Mouse (Mus musculus): ENCODE measurements around the gene Ppp1r2.

Gene Ppp1r2

DNA sequence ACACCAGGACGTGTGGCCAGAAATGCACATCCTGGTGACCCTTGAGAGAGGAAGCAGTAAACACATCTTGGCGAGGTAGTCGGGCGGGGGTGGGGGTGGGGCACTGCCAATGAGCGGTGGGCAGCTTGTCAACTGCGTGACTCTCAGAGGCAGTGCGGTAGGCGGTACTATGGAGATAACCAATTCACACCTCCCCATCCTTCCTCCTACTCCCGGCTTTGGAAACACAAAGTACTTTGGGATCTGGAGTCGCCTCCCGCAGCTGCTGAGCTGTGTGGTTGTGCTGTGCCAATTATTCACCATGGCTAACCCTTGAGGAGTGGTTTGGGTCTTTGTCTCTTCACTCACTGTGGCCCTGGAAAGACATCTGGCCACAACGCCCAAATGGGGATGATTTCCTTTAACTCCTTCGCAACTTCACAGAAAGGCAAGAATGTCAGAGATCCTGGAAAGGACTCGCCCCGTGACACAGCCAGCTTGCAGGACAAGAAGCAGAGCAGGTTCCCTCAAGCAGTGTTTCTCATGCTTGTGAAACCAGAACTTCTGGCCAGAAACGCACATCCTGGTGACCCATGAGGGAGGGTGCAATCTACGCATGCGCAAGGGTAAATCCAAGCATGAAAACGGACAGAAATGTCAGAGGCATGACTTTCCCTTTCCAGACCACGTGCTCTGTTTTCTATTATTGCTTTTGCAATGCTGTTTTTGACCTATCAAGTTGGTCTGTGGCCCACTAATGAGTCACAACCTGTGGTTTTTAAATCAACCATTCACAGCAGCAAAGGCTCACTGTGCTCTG lies 41.3 kb downstream of the Ppp1r2 start:
- peak; percentile 60 for DNase-seq (ENCODE audit: low read depth)

DNA sequence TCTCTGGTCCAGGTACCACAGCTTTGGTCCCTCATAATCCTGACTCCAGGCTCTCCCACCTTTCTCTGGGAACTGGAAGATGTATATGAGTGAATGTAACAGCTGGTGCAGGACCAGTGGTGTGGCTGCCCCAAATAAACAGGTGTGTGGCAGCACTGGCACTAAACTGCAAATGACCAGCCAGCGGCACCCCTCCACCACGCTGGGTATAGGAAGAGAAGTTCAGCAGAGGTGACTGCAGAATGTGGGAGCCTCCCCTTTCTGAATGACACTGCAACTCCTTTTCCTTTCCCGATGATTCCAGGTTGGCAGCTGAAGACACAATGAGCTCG lies 41.9 kb downstream of the Ppp1r2 start:
- DNase-seq (ENCODE audit: low read depth) = no peak

GRCm38 (mm10) chr16:31232491-31233166 lies 42.4 kb downstream of the Ppp1r2 start:
- no peak for DNase-seq (ENCODE audit: low read depth)

GRCm38 (mm10) chr16:31231591-31231990 lies 43.5 kb downstream of the Ppp1r2 start:
- no peak for DNase-seq (ENCODE audit: low read depth)

- no peak for DNase-seq (ENCODE audit: low read depth)
These were observed 47.3 kb downstream of the Ppp1r2 start for GRCm38 (mm10) chr16:31227746-31228145.

GRCm38 (mm10) chr16:31215271-31215670 lies 59.8 kb downstream of the Ppp1r2 start:
- DNase-seq (ENCODE audit: low read depth) = no peak

GRCm38 (mm10) chr16:31213463-31213862 lies 61.6 kb downstream of the Ppp1r2 start:
- no peak for DNase-seq (ENCODE audit: low read depth)

DNA sequence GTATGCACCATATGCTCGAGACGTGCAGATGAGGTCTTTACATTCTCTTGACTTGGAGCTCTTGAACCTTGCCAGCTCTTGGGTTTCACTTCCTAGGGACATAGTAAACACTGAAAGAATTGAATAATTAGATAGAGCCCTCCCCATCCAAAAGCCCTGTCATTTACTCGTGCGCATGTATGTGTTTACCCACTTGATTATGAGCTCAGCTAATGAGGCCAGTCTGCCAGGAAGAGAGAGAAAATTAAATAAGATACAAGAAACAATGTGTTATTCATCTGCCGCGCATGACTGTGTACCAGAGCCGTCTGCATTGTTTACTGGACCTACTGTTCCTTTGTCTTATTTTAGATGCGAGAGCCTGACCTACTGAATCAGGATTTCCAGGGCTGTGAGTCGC lies 63.6 kb downstream of the Ppp1r2 start:
- DNase-seq (ENCODE audit: low read depth) = no peak

DNA sequence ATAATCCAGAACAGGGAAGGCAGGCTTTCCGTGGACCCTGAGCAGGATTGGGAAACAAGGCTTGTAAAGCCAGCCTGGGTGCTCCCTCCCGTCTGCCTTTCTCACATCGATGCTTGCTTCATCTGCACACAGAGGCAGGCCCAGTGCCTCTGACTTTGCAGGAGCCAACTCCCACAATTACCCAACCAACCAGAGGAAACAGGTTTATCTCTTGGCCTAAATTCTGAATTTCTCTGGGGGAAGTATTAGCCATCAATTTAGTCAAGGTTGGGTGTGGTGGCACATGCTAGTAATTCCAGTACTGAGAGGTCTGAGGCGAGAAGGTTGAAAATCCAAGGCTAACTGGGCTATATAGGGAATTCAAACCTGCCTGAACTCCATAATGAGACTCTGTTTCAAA lies 64.6 kb downstream of the Ppp1r2 start:
- DNase-seq (ENCODE audit: low read depth) = no peak

- DNase-seq (ENCODE audit: low read depth) = peak; percentile 49
These were observed 65.2 kb downstream of the Ppp1r2 start for GRCm38 (mm10) chr16:31209911-31210310.

- DNase-seq (ENCODE audit: low read depth) = no peak
These were observed 69.4 kb downstream of the Ppp1r2 start for GRCm38 (mm10) chr16:31205726-31206125.

DNA sequence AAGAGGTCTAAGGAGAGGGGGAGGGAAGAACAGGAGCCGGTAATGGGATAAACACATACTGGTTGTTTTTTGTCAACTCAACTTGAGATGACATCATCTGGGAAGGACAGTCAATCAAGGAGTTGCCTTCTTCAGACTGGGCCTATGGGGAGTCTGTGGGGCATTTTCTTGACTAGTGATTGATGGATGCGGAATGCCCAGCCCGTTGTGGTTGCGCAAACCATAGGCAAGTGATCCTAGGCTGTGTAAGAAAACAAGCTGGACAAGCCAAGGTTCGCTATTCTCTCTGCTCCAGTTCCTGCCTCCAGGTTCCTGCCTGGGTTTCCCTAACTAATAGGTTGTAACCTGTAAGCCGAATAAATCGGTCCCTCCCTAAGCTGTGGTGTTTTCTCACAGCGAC lies 69.9 kb downstream of the Ppp1r2 start:
- no peak for DNase-seq (ENCODE audit: low read depth)

GRCm38 (mm10) chr16:31204216-31204615 lies 70.9 kb downstream of the Ppp1r2 start:
- no peak for DNase-seq (ENCODE audit: low read depth)

- peak; percentile 23 for DNase-seq (ENCODE audit: low read depth)
These were observed 73.4 kb downstream of the Ppp1r2 start for GRCm38 (mm10) chr16:31201704-31202103.
